Mouse (Mus musculus) naive thymus-derived CD4-positive, alpha-beta T cell, adult 2 months (primary cell): Measurements from ENCODE around the gene Ncr1.
A peak's percentile ranks its signal among the peaks of the same experiment; 100 is the strongest.
"Not testable (repeated sequence)": the region's sequence is repeated elsewhere in the genome, so short reads cannot be mapped to it uniquely, and the experiment has no call there.

Experiments used
- DNase-seq: peaks from one replicate; pipeline ENCODE4 v3.0.0-alpha.2; 2011; ENCODE audit warnings: low read depth

Ncr1 gene

DNA sequence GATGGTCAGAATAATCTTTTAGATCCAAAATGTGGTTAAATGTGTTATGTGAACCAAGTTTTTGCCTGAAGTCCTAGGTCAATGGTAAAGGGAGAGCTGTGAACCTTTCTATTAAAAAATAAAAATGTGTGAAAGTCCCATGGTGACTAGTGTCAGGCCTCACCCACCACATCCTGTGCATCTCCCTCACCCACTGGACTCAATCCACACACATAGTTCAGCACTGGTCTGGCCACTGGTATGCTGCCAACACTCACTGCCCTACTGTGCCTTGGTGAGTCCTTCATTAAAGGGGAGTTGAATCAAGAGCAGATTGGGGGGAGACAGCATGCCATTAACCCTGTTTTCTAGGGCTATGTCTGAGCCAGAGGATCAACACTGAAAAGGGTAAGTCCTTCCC, at the start of gene Ncr1:
Ncr1 (plus strand) TSS at position 216 of the 400 bp plus-strand sequence.
- no peak for DNase-seq

DNA sequence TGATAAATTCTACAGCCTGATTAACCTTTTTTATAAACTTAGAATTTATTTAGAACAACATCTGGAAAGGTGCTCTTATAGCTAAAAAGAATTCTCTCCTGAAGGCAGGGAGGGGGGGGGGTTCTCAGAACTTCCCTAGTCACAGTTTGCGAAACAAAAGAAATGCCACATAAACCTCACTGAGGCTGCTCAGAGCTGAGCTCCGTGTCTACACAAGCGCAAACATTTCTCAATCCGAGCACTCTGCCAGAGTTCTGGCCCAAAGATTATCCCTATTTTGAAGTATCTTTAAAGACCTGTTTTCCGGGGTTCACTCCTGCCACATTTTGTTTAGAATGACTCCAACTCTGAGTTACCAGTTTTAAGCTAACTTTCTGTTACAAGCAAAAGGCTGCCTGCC, 44.9 kb upstream of the Ncr1 start:
- DNase-seq: no peak

GRCm38 (mm10) chr7:4297189-4297588, 40.3 kb upstream of the Ncr1 start:
- DNase-seq: peak; percentile 53

DNA sequence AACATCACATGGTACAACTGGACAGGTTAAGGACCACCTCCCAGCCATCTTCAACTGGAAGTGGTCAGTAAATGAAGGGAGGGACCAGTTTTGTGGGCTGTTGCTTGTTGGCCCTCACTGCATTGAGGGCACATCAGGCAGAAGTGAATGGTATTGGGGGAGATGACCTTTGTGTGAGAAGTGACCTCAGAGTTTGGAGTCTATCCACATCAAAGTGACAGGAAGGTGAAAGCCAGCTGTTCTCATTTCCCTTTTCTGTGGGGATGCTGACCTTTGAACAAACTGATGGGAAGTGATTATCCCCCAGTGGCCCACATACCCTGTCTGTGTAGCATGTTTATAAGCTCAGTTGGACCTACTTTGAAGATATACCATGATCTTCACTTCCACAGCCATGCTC, 37.4 kb upstream of the Ncr1 start:
- DNase-seq: no peak

DNA sequence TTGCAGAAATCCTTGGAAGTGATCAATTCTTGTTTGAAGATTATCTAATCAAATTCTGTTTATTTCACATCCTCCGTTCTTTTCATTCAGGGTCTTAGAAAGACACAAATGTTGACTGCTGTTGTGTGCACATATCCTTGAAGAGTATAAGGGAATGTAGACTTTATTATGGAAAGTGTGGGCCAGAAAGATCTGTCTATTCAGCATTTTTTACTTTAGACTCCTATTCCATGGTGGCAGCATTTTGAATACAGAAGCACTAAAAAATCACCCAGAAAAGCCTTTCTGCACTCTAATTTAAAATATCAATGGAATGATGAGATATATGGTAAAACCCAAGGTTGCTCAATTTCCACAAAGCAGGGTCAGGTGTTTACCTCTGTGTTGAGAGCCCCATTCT, 34.1 kb upstream of the Ncr1 start:
- no peak for DNase-seq

DNA sequence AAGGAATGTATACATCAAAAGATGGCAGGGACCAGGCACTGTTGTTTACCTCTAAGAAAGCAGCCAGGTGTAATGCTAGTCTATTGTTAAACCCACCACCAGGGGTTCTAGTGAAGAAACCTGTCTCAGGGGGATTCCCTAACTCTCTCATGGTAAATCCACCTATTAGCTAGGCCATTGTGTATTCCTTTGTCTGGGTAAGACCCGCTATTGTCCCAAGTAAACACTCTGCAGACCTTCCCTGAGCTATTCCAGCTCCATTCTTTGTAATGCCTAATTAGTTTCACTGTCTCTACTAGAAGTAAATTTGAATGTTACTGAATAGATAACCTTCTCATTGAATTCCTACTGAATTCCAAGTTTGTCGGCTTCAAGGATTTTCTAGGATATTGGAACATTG, 24.4 kb upstream of the Ncr1 start:
- DNase-seq: not testable (repeated sequence)

GRCm38 (mm10) chr7:4313531-4313930, 24.0 kb upstream of the Ncr1 start:
- DNase-seq: not testable (repeated sequence)

DNA sequence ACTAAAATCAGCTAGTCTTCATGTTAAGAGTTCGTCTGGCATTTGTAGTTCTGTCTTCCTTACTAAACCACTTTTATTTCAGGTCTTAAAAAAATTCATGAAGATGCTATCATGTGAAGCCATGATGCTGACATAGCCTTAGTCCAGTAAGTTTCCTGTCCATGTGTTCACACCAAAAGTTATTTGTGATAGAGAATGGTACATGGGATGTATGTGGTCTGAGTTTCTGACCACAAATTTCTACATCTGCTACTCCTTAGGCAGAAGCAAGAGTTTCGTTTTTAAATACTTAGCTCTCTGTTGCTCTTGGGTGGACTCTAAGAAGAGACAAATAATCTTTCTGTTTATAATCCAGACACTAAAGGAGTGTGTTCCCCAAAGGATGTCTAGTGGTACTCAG, 14.2 kb upstream of the Ncr1 start:
- no peak for DNase-seq

DNA sequence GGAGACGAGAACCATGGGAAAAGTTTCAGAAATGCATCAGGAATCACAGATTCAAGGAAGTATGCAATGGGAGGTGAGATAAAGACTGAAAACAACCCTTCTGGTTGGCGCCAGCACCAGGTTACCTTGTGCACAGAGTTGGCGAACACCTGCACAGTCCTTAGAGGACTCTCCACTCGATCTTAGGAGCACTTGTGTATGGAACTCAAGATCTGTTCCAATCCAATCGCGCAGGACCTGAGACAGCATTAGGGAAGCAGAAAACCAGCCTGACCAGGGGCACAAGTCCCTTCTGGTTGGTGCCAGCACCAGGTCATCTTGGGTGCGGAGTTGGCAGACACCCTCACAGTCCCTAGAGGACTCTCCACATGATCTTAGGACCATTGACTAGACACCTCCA, 36.0 kb downstream of the Ncr1 start:
- DNase-seq: no peak
